Mouse (Mus musculus) T-helper 1 cell (primary cell): ENCODE data around the gene Rplp2.

Experiments used
- in situ Hi-C: fragments of 300-600 bp; cut with MboI, MseI; formaldehyde crosslinking; loops from one replicate; pipeline ENCODE4 v1.15.1; 2025; ENCODE audit warnings: high pct_unique_total_duplicates

Rplp2 gene

GRCm38 (mm10) chr7:141481498-141482401, 34.6 kb downstream of the Rplp2 start:
- in situ Hi-C loops, result loop anchor here (5.0 kb wide), 1 partner anchor 186 kb away; no protein-coding TSS in a partner anchor

- in situ Hi-C loops, result loop anchor here (5.0 kb wide), 1 partner anchor 185 kb away; no protein-coding TSS in a partner anchor
Measured at GRCm38 (mm10) chr7:141482531-141483024, 35.4 kb downstream of the Rplp2 start.

GRCm38 (mm10) chr7:141483114-141483653, 36.0 kb downstream of the Rplp2 start:
- in situ Hi-C loops, result loop anchor here (5.0 kb wide), 1 partner anchor 184 kb away; no protein-coding TSS in a partner anchor

- in situ Hi-C loops, result loop anchor here (5.0 kb wide), 3 partner anchors 38 to 273 kb away; no protein-coding TSS in a partner anchor
Measured at GRCm38 (mm10) chr7:141484186-141485120, 37.3 kb downstream of the Rplp2 start.

- in situ Hi-C loops, result loop anchor here (5.0 kb wide), 2 partner anchors 37 to 272 kb away; no protein-coding TSS in a partner anchor
Measured at GRCm38 (mm10) chr7:141485186-141485585, 38.0 kb downstream of the Rplp2 start.

- in situ Hi-C loops, result loop anchor here (5.0 kb wide), 2 partner anchors 37 to 272 kb away; no protein-coding TSS in a partner anchor
Measured at GRCm38 (mm10) chr7:141485606-141486005, 38.4 kb downstream of the Rplp2 start.

GRCm38 (mm10) chr7:141486239-141486638, 39.1 kb downstream of the Rplp2 start:
- in situ Hi-C loops, result loop anchor here (5.0 kb wide), 2 partner anchors 36 to 271 kb away; no protein-coding TSS in a partner anchor

GRCm38 (mm10) chr7:141487141-141487540, 40.0 kb downstream of the Rplp2 start:
- in situ Hi-C loops, result loop anchor here (5.0 kb wide), 2 partner anchors 35 to 270 kb away; no protein-coding TSS in a partner anchor

- in situ Hi-C loops, result no loop called here
Measured at GRCm38 (mm10) chr7:141491151-141491550, 44.0 kb downstream of the Rplp2 start.

- in situ Hi-C loops, result no loop called here
Measured at GRCm38 (mm10) chr7:141492738-141493137, 45.6 kb downstream of the Rplp2 start.

GRCm38 (mm10) chr7:141493729-141494128, 46.6 kb downstream of the Rplp2 start:
- in situ Hi-C loops, result no loop called here

- in situ Hi-C loops, result no loop called here
Measured at GRCm38 (mm10) chr7:141495379-141495778, 48.2 kb downstream of the Rplp2 start.

GRCm38 (mm10) chr7:141495940-141496339, 48.8 kb downstream of the Rplp2 start:
- in situ Hi-C loops, result no loop called here

GRCm38 (mm10) chr7:141497600-141497999, 50.4 kb downstream of the Rplp2 start:
- in situ Hi-C loops, result no loop called here
